Mouse (Mus musculus) lung, embryonic 16.5 days (tissue): ENCODE data around the gene Ggct. TPM values are rescaled to one million over a fixed set of nuclear protein-coding genes. Genes with fewer than 3 reads are reported as not detected.

Source experiments
- ATAC-seq: fragments of 200-750 bp; cut with Nextera tagmentation; 2 replicates; pipeline ENCODE4 v1.8.0; 2017; ENCODE audit warnings: low read depth, mild to moderate bottlenecking, moderate library complexity
- H3K27ac ChIP-seq: fragments of 300-500 bp; sonication (generic); 2 replicates; pipeline ENCODE4 v1.5.1; 2014; ENCODE audit warnings: mild to moderate bottlenecking, control low read depth, low read length
- H3K27me3 ChIP-seq: fragments of 300-500 bp; sonication (generic); 2 replicates; pipeline ENCODE4 v1.6.1; 2014; ENCODE audit warnings: low read depth, low read length, mixed read lengths; ENCODE audit not compliant: control insufficient read depth, insufficient read depth
- H3K36me3 ChIP-seq: fragments of 300-500 bp; sonication (generic); 2 replicates; pipeline ENCODE4 v1.6.1; 2014; ENCODE audit warnings: low read length; ENCODE audit not compliant: control insufficient read depth, insufficient read depth
- H3K4me1 ChIP-seq: fragments of 300-500 bp; sonication (generic); replicated peaks from 2 replicates; pipeline ENCODE4 v1.6.1; 2014; ENCODE audit warnings: low read length, mixed read lengths; ENCODE audit not compliant: control insufficient read depth, insufficient read depth
- H3K4me2 ChIP-seq: fragments of 300-500 bp; sonication (generic); 2 replicates; pipeline ENCODE4 v1.6.1; 2014; ENCODE audit warnings: low read depth, low read length, control low read depth
- H3K4me3 ChIP-seq: fragments of 300-500 bp; sonication (generic); 2 replicates; pipeline ENCODE4 v1.5.1; 2014; ENCODE audit warnings: mild to moderate bottlenecking, low read length, control low read depth
- H3K9ac ChIP-seq: fragments of 300-500 bp; sonication (generic); 2 replicates; pipeline ENCODE4 v1.6.1; 2014; ENCODE audit warnings: low read length, control low read depth
- H3K9me3 ChIP-seq: fragments of 300-500 bp; sonication (generic); 2 replicates; pipeline ENCODE4 v1.6.1; 2016; ENCODE audit warnings: low read length; ENCODE audit not compliant: control insufficient read depth
- WGBS: fragments of 180-500 bp; shearing (Covaris S2); extraction: QIAGEN DNeasy Blood & Tissue Kit; methylation state at CpG from one replicate; pipeline ENCODE4 v1.1.7; 2014; 5-methylcytosine and 5-hydroxymethylcytosine counted together
- polyA plus RNA-seq: library from polyadenylated mRNA; unstranded; fragments of >200 nt; fragmentation: Nextera tagmentation; extraction: Ambion mirVana; gene quantifications from 2 replicates; pipeline ENCODE4 v1.2.1, GENCODE M21; 2015

Gene Ggct
- polyA plus RNA-seq, 1 experiment from 2014 or later, result 5.9 TPM

DNA sequence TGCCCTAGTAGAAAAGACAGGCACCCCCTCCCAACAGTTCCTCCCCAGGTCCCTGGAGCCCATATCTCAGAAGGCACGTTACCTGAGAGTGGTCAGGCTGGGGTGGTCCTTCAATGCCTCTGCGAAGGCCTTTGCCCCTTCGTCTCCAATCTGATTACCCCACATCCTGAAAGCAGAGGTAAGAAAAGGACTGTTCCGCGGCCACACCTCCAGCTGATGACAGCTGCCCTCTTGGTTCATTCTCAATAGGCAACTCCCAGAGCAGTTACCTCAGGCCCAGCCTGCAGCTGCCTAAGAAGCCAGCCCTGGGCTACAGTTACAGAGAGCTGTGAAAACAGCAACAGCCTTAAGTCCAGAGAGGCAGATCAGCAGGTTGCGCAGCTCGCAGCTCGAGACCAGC lies 58.4 kb downstream of the Ggct start:
- H3K27ac ChIP-seq, result no peak overlapping the region
- 90% methylated on average over 8 of the region's 8 CpGs for WGBS
- no peak overlapping the region for H3K4me3 ChIP-seq
- ATAC-seq, result no peak
- H3K9ac ChIP-seq, result no peak overlapping the region
- H3K9me3 ChIP-seq, result no peaks in the 10 kb centered on the region
- peaks cover 2% of the 10 kb centered on the region; the same call in 1 of the 2 replicates for H3K36me3 ChIP-seq
- H3K27me3 ChIP-seq, result no peaks in the 10 kb centered on the region
- no peak overlapping the region for H3K4me2 ChIP-seq
- no peaks in the 10 kb centered on the region; the same call in 1 of the 2 replicates for H3K4me1 ChIP-seq

DNA sequence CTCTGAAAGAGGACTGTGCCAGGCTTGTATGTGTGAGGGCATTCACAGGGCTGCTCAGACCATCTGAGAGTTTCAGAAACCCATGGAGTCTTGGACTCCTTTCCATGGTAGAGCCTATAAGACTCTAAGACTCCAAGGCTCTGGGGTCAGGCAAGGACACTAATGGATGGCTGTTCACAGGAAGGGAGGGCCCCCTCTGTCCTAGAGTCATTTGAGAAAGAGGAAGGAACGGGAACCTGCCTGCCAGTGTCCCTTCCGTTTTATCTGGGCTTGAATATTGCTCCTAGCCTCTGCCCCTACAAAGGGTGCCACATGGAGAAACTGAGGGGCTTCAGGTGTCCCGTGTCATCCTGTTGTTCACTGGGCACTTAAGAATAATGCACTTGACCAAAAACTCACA lies 58.9 kb downstream of the Ggct start:
- Histone ChIP-seq H3K4me3 (no peak overlapping the region), H3K27me3 (no peaks in the 10 kb centered on the region), H3K9ac (no peak overlapping the region), H3K4me2 (no peak overlapping the region), H3K36me3 (peaks cover 2% of the 10 kb centered on the region; the same call in 1 of the 2 replicates), H3K9me3 (no peaks in the 10 kb centered on the region), H3K4me1 (no peaks in the 10 kb centered on the region), H3K27ac (no peak overlapping the region)
- 62% methylated on average over 3 of the region's 3 CpGs for WGBS
- no peak for ATAC-seq

DNA sequence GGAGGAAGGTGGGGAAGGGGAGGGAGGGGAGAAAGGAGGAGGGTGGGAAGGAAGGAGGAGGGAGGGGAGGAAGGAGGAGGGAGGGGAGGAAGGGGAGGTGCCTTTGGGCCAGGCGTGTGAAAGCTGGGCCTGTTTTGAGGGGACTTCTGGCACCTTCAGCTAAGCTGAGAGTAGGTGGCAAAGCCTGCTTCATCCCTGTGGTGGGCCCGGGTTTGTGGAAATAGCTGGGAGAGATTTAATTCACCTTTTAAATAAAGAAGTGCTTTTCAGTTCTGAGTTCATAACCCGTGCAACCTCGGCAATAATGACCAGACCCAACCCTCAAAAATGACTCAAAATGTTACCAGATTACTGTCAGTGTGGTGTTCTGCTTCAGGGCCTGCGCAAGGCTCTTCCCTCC lies 59.5 kb downstream of the Ggct start:
- no peak overlapping the region for H3K9ac ChIP-seq
- H3K4me3 ChIP-seq, result no peak overlapping the region
- 73% methylated on average over 5 of the region's 5 CpGs for WGBS
- H3K9me3 ChIP-seq, result no peaks in the 10 kb centered on the region
- no peak overlapping the region for H3K27ac ChIP-seq
- no peaks in the 10 kb centered on the region for H3K4me1 ChIP-seq
- no peak; the same call in 1 of the 2 replicates for ATAC-seq
- H3K36me3 ChIP-seq, result peaks cover 2% of the 10 kb centered on the region; the same call in 1 of the 2 replicates
- no peaks in the 10 kb centered on the region for H3K27me3 ChIP-seq
- H3K4me2 ChIP-seq, result no peak overlapping the region

Other genes starting within 250 kb of the Ggct start
- gene Znrf2, start 176.0 kb downstream of the Ggct start, polyA plus RNA-seq, result 3.3 and 3.4 TPM in 2 replicates
- 9.5 and 9.9 TPM in 2 replicates for gene Nod1, start 20.3 kb downstream of the Ggct start, polyA plus RNA-seq
- 120 and 122 TPM in 2 replicates for gene Gars, start 45.1 kb upstream of the Ggct start, polyA plus RNA-seq
- 0.35 and 0.47 TPM in 2 replicates for gene Crhr2, start 140.1 kb upstream of the Ggct start, polyA plus RNA-seq
- gene Inmt, start 182.1 kb upstream of the Ggct start, polyA plus RNA-seq, result 0.19 TPM in 1 of 2 replicates, not detected in the other
- 18.5 and 18.6 TPM in 2 replicates for gene Mindy4, start 210.4 kb upstream of the Ggct start, polyA plus RNA-seq